Mouse (Mus musculus): ENCODE measurements around the gene Rras2. TPM values are rescaled to one million over a fixed set of nuclear protein-coding genes. Genes with fewer than 3 reads are reported as not detected.

The Rras2 gene
- total RNA-seq, 2 experiments from 2014 or later, result 3.3 to 4.8 TPM

GRCm38 (mm10) chr7:114042973-114043928 lies 74.3 kb downstream of the Rras2 start:
- peak; percentile 38; the same call in 1 of the 2 replicates for ATAC-seq (ENCODE audit: poor library complexity, severe bottlenecking)

DNA sequence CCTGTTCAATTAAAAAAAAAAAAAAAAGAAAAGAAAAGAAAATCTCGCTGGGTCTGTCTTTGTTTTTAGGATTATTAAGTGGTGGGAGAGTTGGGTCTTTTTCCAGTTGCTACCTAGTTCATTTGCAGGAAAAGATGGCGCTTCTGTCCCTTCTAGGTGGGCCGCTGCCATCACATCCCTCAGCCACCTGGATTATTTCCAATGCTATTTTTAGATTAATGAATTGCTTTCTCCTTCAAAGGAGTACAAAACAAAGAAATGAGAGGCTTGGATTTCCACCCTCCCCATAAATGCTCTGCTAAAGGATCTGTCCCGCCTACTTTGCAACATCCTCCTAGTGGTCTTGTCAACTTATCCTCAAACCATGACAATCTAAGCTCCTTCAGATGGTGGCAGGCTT lies 76.2 kb downstream of the Rras2 start:
- ATAC-seq (ENCODE audit: poor library complexity, severe bottlenecking), result no peak

DNA sequence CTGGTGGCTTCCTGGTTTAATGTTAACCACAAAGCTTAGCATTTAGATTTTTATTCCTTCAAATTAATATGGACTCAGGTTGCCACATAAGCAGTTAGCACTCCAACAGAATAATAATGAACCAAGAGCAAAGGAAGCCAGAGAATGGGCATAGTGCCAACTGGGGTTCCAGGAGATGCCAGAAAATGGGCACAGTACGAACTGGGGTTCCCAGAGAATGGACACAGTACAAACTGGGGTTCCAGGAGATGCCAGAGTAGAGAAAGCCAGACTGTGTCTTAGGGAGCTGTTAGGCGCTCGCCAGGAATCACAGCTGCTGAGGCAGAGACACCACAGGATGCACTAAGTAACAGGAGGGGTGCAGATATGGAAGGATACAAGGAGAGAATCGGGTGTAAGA lies 80.3 kb downstream of the Rras2 start:
- ATAC-seq (ENCODE audit: poor library complexity, severe bottlenecking), result no peak

- ATAC-seq (ENCODE audit: poor library complexity, severe bottlenecking), result no peak
These were observed 88.0 kb downstream of the Rras2 start for GRCm38 (mm10) chr7:114029596-114029995.

DNA sequence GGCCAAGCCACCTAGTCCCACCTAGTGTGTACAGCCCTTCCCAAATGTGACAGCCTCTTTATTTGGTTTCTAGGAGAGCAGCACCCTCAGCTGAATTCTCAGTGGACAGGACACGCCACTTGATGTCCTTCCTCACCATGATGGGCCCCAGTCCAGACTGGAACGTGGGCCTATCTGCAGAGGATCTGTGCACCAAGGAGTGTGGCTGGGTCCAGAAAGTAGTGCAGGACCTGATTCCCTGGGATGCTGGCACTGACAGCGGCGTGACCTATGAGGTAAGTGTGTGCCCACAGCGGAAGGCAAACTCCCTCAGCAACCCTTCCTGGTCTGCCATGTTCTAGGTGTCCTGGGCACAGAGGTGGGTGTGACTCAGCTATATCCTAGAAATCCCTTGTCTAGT lies 88.8 kb downstream of the Rras2 start:
- ATAC-seq (ENCODE audit: poor library complexity, severe bottlenecking), result no peak; the same call in 1 of the 2 replicates

DNA sequence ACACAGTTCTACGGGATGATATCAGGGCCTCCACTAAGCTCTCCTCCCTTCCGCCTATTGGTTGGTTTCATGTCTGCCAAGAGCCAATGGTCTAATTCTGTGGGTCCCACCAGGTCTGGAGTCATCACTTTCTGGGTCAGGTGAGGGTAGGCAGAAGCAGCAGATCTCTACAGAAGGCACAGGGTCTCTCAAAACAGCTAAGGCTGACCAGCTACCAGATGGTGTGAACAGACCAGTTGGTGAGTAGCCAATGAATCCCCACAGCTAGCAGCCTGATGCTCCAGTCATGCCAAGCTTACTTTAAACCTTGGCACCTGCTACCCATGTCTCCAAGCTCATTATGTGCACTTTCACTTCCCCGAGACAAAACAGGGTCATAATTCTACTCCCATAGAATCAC lies 90.2 kb downstream of the Rras2 start:
- ATAC-seq (ENCODE audit: poor library complexity, severe bottlenecking), result no peak

DNA sequence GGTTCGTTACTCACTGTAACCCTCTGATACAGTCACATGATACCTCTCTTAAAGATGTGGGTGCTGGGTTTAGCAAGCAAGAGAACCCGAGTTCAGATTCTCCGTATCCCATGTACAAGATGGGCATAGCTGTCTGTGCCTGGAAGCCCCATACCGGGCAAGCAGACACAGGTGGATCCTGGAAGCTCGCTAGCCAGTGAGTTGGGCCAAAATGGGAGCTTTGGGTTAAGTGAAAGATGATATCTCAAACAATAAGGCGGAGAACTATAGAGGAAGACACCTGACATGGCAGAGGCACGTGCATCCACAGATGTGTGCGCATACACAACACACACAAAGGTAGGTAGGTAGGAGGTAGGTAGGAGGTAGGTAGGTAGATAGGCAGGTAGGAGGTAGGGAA lies 90.7 kb downstream of the Rras2 start:
- no peak for ATAC-seq (ENCODE audit: poor library complexity, severe bottlenecking)

DNA sequence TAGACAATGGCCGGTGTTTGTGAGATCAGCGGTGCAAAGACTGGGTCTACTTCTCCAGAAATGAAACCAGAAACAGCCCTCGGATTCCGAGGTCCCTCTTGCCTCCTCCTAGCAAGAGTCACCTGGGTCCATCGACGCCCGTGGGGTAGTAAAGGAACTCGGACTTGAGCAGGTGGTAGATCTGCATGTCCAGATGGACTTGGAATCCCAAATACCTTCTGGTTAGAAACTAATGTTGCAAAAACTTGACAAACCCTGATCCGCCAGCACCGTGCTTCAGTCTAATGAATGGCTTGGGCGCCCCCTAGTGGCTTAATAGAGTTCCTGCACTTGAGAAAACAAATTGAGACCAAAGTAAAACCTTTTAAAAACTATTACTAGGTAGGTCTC lies 96.9 kb downstream of the Rras2 start:
- ATAC-seq (ENCODE audit: poor library complexity, severe bottlenecking), result peak; percentile 75

DNA sequence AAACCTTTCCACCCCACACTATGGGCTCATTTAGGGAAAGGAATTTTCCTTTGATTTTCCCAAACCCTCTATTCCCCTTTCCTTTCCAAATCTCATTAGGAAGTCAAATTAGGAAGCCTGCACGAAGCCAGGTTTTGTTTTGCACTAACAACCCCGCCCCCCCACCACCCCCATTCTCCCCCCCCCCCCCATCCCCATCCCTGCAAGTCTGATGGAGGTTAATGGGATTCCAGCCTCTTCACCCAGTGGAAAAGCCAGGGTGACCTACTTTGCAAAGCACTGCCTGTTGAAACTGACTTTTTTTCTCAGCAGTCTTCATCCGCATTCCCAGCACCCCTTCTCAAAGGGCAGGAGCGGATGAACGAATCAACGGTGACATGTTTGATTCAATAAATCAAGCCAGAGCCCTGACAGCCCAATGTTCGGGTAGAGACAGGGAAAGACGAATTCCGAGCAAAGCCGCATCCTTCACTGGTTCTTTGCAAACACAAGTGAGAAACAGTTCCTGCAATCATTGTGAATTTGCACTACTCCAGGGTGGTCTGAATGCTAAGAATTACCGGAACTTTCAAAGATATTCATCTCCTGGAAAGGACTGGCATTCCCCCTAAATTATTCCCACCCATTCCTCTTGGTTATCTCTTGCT lies 97.4 kb downstream of the Rras2 start:
- ATAC-seq (ENCODE audit: poor library complexity, severe bottlenecking), result peak; percentile 14; the same call in 1 of the 2 replicates

DNA sequence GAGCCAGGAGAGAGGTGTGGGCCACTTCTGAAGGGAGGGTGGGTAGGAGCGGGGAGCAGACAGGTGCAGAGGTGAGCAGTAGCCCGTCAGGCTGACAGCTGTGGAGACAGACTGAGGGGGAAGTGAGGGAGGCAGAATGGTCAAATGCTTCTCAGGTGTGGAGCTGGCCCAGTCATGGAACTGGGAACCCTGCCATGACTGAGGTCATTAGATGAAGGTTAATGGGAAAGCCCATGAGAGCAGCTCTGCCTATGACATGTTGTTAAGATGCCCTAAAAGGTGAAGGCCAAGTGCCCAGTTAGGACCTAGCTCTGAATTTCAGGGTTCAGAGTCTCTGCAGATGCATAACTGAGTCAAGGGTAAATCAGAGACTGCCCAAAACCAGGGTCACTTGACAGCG lies 98.7 kb downstream of the Rras2 start:
- no peak for ATAC-seq (ENCODE audit: poor library complexity, severe bottlenecking)

GRCm38 (mm10) chr7:114016001-114016949 lies 101.3 kb downstream of the Rras2 start:
- ATAC-seq (ENCODE audit: poor library complexity, severe bottlenecking), result peak; percentile 68

- no peak for ATAC-seq (ENCODE audit: poor library complexity, severe bottlenecking)
These were observed 105.7 kb downstream of the Rras2 start for GRCm38 (mm10) chr7:114011726-114012443.

DNA sequence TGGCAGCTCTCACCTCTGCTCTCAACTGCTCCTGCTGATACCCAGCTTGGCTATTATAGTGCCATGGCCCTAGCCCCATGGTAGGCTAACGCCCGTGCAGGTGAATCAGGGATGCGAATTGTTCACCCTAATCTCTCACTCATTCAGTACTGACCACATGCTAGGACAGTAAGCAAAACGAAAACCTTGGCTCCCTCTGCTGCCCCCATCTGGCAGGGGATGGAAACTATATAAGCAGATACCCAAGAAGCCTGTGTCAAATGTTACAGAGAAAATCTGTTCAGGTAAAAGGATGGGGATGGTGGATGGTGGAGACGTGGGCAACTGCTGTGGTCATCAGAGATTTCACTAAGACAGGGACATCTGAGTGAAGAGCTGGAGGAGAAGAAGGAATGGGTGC lies 110.0 kb downstream of the Rras2 start:
- ATAC-seq (ENCODE audit: poor library complexity, severe bottlenecking), result peak; percentile 54; the same call in 1 of the 2 replicates

DNA sequence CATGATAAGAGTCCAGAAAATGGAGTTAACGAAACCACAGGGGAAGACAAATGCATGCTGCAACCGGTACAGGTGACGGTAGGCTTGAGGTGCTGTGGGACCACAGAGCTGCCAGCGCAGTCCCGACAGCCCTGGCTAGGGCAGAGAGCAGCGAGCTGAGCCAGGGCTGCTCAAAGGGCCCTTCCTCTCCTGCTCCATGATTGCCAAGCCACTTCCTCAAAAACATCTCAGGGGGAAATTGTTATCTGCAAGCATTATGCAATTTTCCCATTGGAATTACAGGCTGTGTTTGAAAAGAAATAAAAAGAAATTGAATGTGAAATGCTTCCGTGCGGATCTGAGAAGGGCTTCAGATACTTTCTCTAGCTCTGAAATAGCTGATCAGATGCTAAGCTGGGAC lies 111.1 kb downstream of the Rras2 start:
- no peak for ATAC-seq (ENCODE audit: poor library complexity, severe bottlenecking)

DNA sequence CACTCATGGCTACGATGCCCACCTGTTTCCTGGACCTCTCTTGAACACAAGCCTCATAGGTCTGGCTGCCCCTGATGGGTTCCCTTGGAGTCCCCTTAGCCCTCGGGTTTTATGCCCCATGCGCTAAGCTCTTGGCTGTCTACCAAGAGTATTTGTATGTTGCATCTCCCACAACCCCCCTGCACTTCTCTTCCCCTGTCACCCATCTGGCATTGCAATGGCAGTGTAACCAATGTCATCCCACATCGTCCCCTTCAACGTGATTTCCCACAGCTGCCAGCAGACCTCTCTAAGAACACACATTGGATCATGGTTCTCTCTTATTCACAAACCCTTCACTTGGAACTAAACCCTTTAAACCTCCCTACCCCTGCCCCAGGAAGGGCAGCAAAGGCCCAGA lies 112.1 kb downstream of the Rras2 start:
- ATAC-seq (ENCODE audit: poor library complexity, severe bottlenecking), result no peak

DNA sequence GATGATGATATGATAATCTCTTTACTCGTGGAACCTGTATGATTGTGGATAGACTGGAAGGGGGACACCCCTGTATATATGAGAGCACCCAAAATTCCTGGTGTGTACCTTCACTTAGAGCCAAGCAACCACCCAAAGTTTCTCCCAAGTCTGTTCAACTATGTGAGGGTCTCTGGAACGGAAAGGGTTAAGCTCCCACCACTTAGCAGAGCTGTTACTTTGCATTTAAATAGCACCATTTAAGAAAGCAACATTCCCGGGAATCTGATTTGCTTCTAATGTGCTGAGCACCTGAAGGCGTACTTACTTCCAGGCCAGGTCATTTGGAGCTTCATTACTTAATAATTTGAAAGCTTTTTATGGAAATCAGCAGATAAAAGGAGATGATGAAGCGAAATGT lies 113.4 kb downstream of the Rras2 start:
- ATAC-seq (ENCODE audit: poor library complexity, severe bottlenecking), result no peak

DNA sequence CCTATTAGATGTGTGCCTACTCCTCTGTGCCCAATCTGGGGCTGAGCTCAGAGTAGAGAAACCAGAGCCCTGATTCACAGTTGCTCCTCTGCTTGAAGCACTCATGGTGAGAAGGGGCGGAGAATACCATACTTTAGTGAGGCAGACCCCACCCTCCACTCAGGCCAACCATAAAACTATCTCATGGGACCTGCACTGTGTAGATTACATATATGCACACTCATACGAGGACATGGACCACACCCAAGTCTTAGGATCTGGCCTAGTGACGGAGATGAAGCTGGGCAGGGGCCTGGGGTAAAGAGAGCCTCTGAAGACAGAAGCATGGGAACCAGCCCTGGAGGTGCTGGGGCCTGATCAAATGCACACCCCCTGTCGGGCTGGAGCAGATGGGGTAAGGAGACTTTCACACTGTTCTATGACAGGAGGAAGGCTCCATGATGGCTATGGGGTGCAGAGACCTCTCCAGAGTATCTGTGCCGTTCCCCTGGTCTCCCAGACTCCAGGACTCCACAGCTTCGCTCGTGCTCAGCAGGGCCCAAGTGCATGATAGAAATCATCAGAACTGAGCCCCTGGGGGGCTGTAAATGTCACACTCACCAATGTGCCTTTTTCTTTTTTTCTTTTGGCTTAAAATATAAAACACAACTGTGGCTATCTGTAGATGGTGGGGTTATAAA lies 119.8 kb downstream of the Rras2 start:
- no peak for ATAC-seq (ENCODE audit: poor library complexity, severe bottlenecking)
